8 mouse cellular contexts compared by ENCODE assay signal in the genomic region with DNA sequence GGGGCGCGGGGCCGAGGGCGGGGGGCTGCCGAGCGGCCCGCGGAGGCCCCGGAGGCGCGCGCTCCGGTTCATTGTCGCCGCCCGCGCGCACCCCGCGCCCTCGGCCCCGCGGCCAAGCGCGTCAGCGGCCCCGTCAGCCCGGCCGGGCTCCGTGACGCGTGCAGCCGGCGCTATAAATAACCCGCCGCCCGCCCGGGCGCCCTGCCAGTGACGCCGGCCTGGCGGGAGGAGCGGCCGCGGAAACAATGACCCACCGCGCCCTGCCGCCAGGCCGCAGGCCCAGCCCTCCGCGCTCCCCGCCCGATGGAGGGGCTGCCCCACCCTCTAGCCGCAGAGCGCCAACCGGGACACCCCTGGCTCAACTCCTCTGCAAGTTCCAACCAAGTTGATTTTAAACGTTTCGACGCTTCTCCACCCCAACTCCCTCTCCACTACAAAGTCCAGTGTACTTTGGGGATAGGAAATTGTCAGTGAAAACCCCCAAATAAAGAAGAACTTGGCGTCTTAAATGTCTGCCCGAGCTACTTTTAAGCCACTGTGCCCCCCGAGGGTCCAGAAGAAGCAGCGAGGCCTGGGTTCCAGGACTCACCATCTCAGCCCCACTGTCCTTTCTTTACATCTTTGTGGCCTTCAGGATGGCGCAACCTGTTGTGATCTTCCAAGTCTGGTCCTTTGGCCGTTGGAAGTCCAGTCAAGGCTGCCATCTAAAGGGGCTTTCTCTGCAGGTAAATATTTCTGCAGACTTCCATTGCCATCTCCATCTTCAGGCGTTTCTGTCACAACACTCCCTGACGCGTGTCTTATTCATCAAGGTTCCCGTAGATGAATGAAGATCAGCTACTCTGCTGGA. TPM values are rescaled to one million over a fixed set of nuclear protein-coding genes. Genes with fewer than 3 reads are reported as not detected.
DNase-seq lines count a peak whose midpoint lies in the region; ATAC-seq and TF ChIP-seq lines count a peak whose summit lies in the region.

A gene (minus strand): TSS at position 13 of the 850 bp plus-strand sequence.

- peak within 1 kb of the TSS; percentile 90 for H3K4me3 ChIP-seq in limb, embryonic 14.5 days (replicated peaks; ENCODE audit: low read length)
- H3K4me3 ChIP-seq in midbrain, embryonic 15.5 days = peak within 1 kb of the TSS; percentile 80

- no peaks in the 10 kb centered on the region for H3K27me3 ChIP-seq in limb, embryonic 14.5 days (ENCODE audit: control insufficient read depth, insufficient read depth, low read length)
- peaks cover 35% of the 10 kb centered on the region for H3K27me3 ChIP-seq in midbrain, embryonic 15.5 days (replicated peaks)

- H3K27ac ChIP-seq in limb, embryonic 14.5 days (replicated peaks; ENCODE audit: low read depth, low read length) = peak within 1 kb of the TSS; percentile 93
- peak within 1 kb of the TSS; percentile 42; the same call in 1 of the 2 replicates for H3K27ac ChIP-seq in midbrain, embryonic 15.5 days

- no peaks in the 10 kb centered on the region for H3K9me3 ChIP-seq in limb, embryonic 14.5 days (ENCODE audit: control insufficient read depth, low read length)
- no peaks in the 10 kb centered on the region for H3K9me3 ChIP-seq in midbrain, embryonic 15.5 days

- peak; percentile 90 for ATAC-seq in limb, embryonic 14.5 days (ENCODE audit: low FRiP score, low read depth)
- ATAC-seq in midbrain, embryonic 15.5 days (replicated peaks) = peak; percentile 93

- H3K36me3 ChIP-seq in limb, embryonic 14.5 days (ENCODE audit: control insufficient read depth, insufficient read depth, low read length) = no peaks in the 10 kb centered on the region
- H3K36me3 ChIP-seq in midbrain, embryonic 15.5 days (replicated peaks) = no peaks in the 10 kb centered on the region

- peaks cover 4% of the 10 kb centered on the region; the same call in 1 of the 2 replicates for H3K4me1 ChIP-seq in limb, embryonic 14.5 days (ENCODE audit: control insufficient read depth, insufficient read depth, low read length)
- peaks cover 10% of the 10 kb centered on the region for H3K4me1 ChIP-seq in midbrain, embryonic 15.5 days

- DNase-seq in right cerebral cortex, adult 18-20 months = peak; percentile 67
- DNase-seq in right cerebral cortex, adult 2 months (ENCODE audit: low spot score in 2 of 2) = no peak
- peak; percentile 93 for DNase-seq in embryo, embryonic 11 days
- DNase-seq in heart, adult 11 months = peak; percentile 99
- peak; percentile 72 for DNase-seq in kidney, adult 11 months
- DNase-seq in limb, embryonic 14.5 days (ENCODE audit: low spot score) = peak; percentile 76
- peak; percentile 47 to 53 for DNase-seq in spleen, postnatal 36 days (ENCODE audit: low spot score in 2 of 2)

- H3K4me2 ChIP-seq in limb, embryonic 14.5 days (replicated peaks; ENCODE audit: low read depth, low read length, severe bottlenecking) = peak within 1 kb of the TSS; percentile 64
- peak within 1 kb of the TSS; percentile 91 for H3K4me2 ChIP-seq in midbrain, embryonic 15.5 days

- WGBS in limb, embryonic 14.5 days = 10% methylated on average over 35 of the region's 69 CpGs
- 7% methylated on average over 52 of the region's 69 CpGs for WGBS in midbrain, embryonic 15.5 days

- H3K9ac ChIP-seq in limb, embryonic 14.5 days (ENCODE audit: low read depth, low read length, severe bottlenecking) = peak within 1 kb of the TSS; percentile 99
- H3K9ac ChIP-seq in midbrain, embryonic 15.5 days = peak within 1 kb of the TSS; percentile 64

- 0 out of 2 replicates have a peak, but pooled peaks have one; percentile 31 for TF ChIP-seq POLR2A in limb, embryonic 14.5 days (IDR thresholded peaks at IDR 0.05; ENCODE audit: borderline replicate concordance, extremely low read depth, insufficient read depth, insufficient read length)

RNA-seq across cellular contexts. Expression of the gene that starts here (rescaled TPM):
- 6.4 and 8.7 TPM in 2 replicates for polyA plus RNA-seq in limb, embryonic 14.5 days (2012; rRNA removed)
- 5.5 and 5.8 TPM in 2 replicates for polyA plus RNA-seq in limb, embryonic 14.5 days (2014; fragmentation: Nextera tagmentation; extraction: Ambion mirVana)
- 40.1 and 40.4 TPM in 2 replicates for polyA plus RNA-seq in midbrain, embryonic 15.5 days (2015; fragmentation: Nextera tagmentation; extraction: Ambion mirVana)

Comparison
In these comparisons a context has a peak if more than half of its experiments do, and no peak if none do; other contexts are left out.
1. DNase-seq: peak in right cerebral cortex, adult 18-20 months (single experiment), embryo, embryonic 11 days (single experiment), heart, adult 11 months (single experiment), kidney, adult 11 months (single experiment), limb, embryonic 14.5 days (single experiment) and spleen, postnatal 36 days (2 of 2); none in right cerebral cortex, adult 2 months (0 of 2).